Mouse (Mus musculus) bone marrow, adult 2 months (tissue): Measurements from ENCODE around the gene Cntn1.

Source experiments
- CTCF ChIP-seq: fragments of 200-500 bp; IDR thresholded peaks from 2 replicates; pipeline ENCODE4 v1.5.1; 2011; ENCODE audit warnings: low read length, control low read depth; ENCODE audit not compliant: control insufficient read depth, insufficient read depth
- POLR2A ChIP-seq: fragments of 200-500 bp; IDR thresholded peaks from 2 replicates; pipeline ENCODE4 v1.6.1; 2011; ENCODE audit warnings: low read depth, mild to moderate bottlenecking, control low read depth, low read length, borderline replicate concordance; ENCODE audit not compliant: control insufficient read depth

DNA sequence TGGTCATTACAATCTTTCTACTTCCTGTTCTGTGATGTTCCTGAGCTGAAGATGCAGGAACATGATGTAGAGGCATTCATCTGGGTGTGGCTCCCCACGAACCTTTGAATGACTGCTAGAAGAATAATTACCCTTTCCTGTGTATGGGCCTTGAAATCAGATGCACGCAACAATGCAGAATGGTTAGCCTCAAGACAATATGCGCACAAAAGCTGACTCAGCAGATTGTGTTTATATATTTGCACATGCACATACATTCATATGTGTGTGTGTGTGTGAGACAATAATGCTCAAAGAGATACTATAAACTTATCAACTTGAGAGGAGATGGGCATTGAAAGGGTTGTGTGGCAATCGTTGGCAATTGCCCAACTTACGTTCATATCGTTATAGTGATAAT is 39.8 kb downstream of the Cntn1 start:
- no peak for TF ChIP-seq CTCF
- TF ChIP-seq POLR2A = no peak
